Mouse (Mus musculus): ENCODE data around the gene Piezo1.

DNA sequence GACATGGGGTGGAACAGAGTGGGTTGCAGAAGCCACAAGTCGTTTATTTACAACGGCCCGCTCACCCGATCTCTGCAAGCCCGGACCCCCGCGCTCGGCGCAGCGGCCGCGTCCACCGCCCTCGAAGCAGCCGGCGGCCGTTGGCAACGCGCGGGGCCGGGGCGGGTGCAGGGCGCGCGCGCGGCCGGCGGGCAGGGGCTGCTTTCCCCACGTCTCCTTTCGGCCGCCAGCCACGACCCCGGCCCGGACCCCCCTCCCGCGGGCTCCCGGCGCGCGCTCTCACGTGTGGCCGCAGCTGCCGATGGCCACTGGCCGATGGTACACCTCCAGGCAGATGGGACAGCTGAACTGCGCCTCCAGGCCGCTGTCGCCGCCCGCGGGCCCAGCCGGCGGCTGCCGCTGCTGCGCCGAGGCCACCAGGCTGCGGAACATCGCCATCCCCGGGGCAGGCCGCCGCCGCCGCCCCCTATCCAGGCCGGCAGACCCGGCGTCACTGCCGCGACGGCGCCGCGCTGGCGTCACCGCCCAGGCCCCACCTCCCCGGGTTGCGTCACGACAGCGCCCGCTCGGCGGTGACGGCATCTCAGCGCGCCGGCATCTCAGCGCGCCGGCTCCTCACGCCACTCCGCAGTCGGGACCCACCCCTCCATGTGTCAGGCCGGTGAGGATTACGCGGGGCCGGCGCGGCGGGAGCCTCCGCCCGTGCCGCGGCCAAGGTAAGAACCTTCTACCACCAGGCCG lies 75.4 kb downstream of the Piezo1 start, which contains the start of the genes Rnf166 and Ctu2:
- no peak for TF ChIP-seq CTCF (IDR thresholded peaks at IDR 0.05; ENCODE audit: low read depth, low read length)
- no peak for TF ChIP-seq TAL1 (conservative IDR thresholded peaks at IDR 0.05; ENCODE audit: low read depth, low read length)
- TF ChIP-seq GATA1 (IDR thresholded peaks at IDR 0.05; ENCODE audit: borderline replicate concordance, low read length), result no peak

All from G1E (cell line).